Mouse (Mus musculus) erythroid progenitor cell, adult 5-6 weeks (primary cell): Measurements from ENCODE around the gene Gfi1. TPM values are rescaled to one million over a fixed set of nuclear protein-coding genes. Genes with fewer than 3 reads are reported as not detected.
A peak's percentile ranks its signal among the peaks of the same experiment; 100 is the strongest.

Experiments
- ATAC-seq: replicated peaks from 2 replicates; pipeline ENCODE4 v1.8.0; 2016; ENCODE audit warnings: moderate number of reproducible peaks, mild to moderate bottlenecking, moderate TSS enrichment, inconsistent platforms; ENCODE audit not compliant: poor library complexity, low FRiP score, severe bottlenecking
- total RNA-seq, 2 experiments: library from RNA; stranded (forward) in 1 of 2; stranded (reverse) in 1 of 2; fragments of 150-400 nt in 1 of 2; fragments of 186-747, 209-891 nt in 1 of 2; gene quantifications; 2 replicates each; pipeline versions ENCODE4 v1.2.3 to v1.2.4; 2015 to 2017; ENCODE audit warnings: low replicate concordance in 2 of 2

Gene Gfi1
- total RNA-seq, 2 experiments from 2014 or later: 4.5 to 5.0 TPM

GRCm38 (mm10) chr5:107687592-107688498 lies 38.0 kb downstream of the Gfi1 start:
- ATAC-seq: peak; percentile 52; the same call in 1 of the 2 replicates

- no peak for ATAC-seq
Measured at GRCm38 (mm10) chr5:107687161-107687560, 38.7 kb downstream of the Gfi1 start.

GRCm38 (mm10) chr5:107684380-107684779 lies 41.5 kb downstream of the Gfi1 start:
- ATAC-seq: no peak

GRCm38 (mm10) chr5:107681300-107681699 lies 44.5 kb downstream of the Gfi1 start:
- no peak for ATAC-seq

- ATAC-seq: no peak
Measured at GRCm38 (mm10) chr5:107678392-107678791, 47.4 kb downstream of the Gfi1 start.

Other genes with a start within 250 kb of the Gfi1 start
- gene Gm42669, start 218.4 kb downstream of the Gfi1 start, total RNA-seq (2015; ENCODE audit: low replicate concordance): not detected in 2 replicates
- gene Gm42669, start 218.4 kb downstream of the Gfi1 start, total RNA-seq (2017; ENCODE audit: low replicate concordance): 0.08 and 0.39 TPM in 2 replicates
- gene 1700028K03Rik, start 191.3 kb downstream of the Gfi1 start, total RNA-seq (2015; ENCODE audit: low replicate concordance): not detected in 2 replicates
- 0.51 and 0.68 TPM in 2 replicates for gene 1700028K03Rik, start 191.3 kb downstream of the Gfi1 start, total RNA-seq (2017; ENCODE audit: low replicate concordance)
- 6.3 and 10.1 TPM in 2 replicates for gene Rpap2, start 128.7 kb downstream of the Gfi1 start, total RNA-seq (2015; ENCODE audit: low replicate concordance)
- 6.3 and 11.0 TPM in 2 replicates for gene Rpap2, start 128.7 kb downstream of the Gfi1 start, total RNA-seq (2017; ENCODE audit: low replicate concordance)
- 1.3 and 4.3 TPM in 2 replicates for gene Glmn, start 128.1 kb downstream of the Gfi1 start, total RNA-seq (2015; ENCODE audit: low replicate concordance)
- 7.2 and 10.3 TPM in 2 replicates for gene Glmn, start 128.1 kb downstream of the Gfi1 start, total RNA-seq (2017; ENCODE audit: low replicate concordance)
- not detected in 2 replicates for gene Ube2d2b, start 104.1 kb upstream of the Gfi1 start, total RNA-seq (2015; ENCODE audit: low replicate concordance)
- gene Ube2d2b, start 104.1 kb upstream of the Gfi1 start, total RNA-seq (2017; ENCODE audit: low replicate concordance): 1.0 TPM in 1 of 2 replicates, not detected in the other
- 287 and 323 TPM in 2 replicates for gene Evi5, start 149.1 kb upstream of the Gfi1 start, total RNA-seq (2015; ENCODE audit: low replicate concordance)
- 445 and 526 TPM in 2 replicates for gene Evi5, start 149.1 kb upstream of the Gfi1 start, total RNA-seq (2017; ENCODE audit: low replicate concordance)
- 117 and 187 TPM in 2 replicates for gene Rpl5, start 174.5 kb upstream of the Gfi1 start, total RNA-seq (2015; ENCODE audit: low replicate concordance)
- gene Rpl5, start 174.5 kb upstream of the Gfi1 start, total RNA-seq (2017; ENCODE audit: low replicate concordance): 70.6 and 101 TPM in 2 replicates